Mouse (Mus musculus) left cerebral cortex, adult 11 months (tissue): Measurements from ENCODE around the gene Gm45713.
"Not testable (repeated sequence)": the region's sequence is repeated elsewhere in the genome, so short reads cannot be mapped to it uniquely, and the experiment has no call there.

Source experiments
- DNase-seq: peaks from one replicate; pipeline ENCODE4 v3.0.0; 2022; ENCODE audit warnings: low spot score

Gene Gm45713

GRCm38 (mm10) chr7:45123186-45123570, 12.9 kb downstream of the Gm45713 start:
- no peak for DNase-seq

- DNase-seq, result no peak
These were observed 13.4 kb downstream of the Gm45713 start for GRCm38 (mm10) chr7:45122561-45123185.

GRCm38 (mm10) chr7:45121966-45122365, 14.1 kb downstream of the Gm45713 start:
- no peak for DNase-seq

GRCm38 (mm10) chr7:45121404-45121803, 14.6 kb downstream of the Gm45713 start:
- DNase-seq, result no peak

- DNase-seq, result no peak
These were observed 16.0 kb downstream of the Gm45713 start for GRCm38 (mm10) chr7:45119780-45120709.

GRCm38 (mm10) chr7:45118336-45118735, 17.7 kb downstream of the Gm45713 start:
- DNase-seq, result no peak

GRCm38 (mm10) chr7:45117566-45117965, 18.5 kb downstream of the Gm45713 start:
- no peak for DNase-seq

- DNase-seq, result no peak
These were observed 22.6 kb downstream of the Gm45713 start for GRCm38 (mm10) chr7:45113476-45113875.

GRCm38 (mm10) chr7:45112529-45112928, 23.5 kb downstream of the Gm45713 start:
- no peak for DNase-seq

GRCm38 (mm10) chr7:45111940-45112339, 24.1 kb downstream of the Gm45713 start:
- DNase-seq, result no peak

GRCm38 (mm10) chr7:45110089-45110488, 25.9 kb downstream of the Gm45713 start:
- DNase-seq, result not testable (repeated sequence)

- no peak for DNase-seq
These were observed 28.9 kb downstream of the Gm45713 start for GRCm38 (mm10) chr7:45107052-45107645.

- DNase-seq, result no peak
These were observed 29.6 kb downstream of the Gm45713 start for GRCm38 (mm10) chr7:45106441-45106840.

GRCm38 (mm10) chr7:45105491-45105890, 30.5 kb downstream of the Gm45713 start:
- no peak for DNase-seq

- no peak for DNase-seq
These were observed 31.1 kb downstream of the Gm45713 start for GRCm38 (mm10) chr7:45104941-45105340.

- no peak for DNase-seq
These were observed 32.3 kb downstream of the Gm45713 start, which contains the start of gene Fcgrt for GRCm38 (mm10) chr7:45103652-45104180. Gene Fcgrt (minus strand): TSS chr7:45103851.

- no peak for DNase-seq
These were observed 33.0 kb downstream of the Gm45713 start for GRCm38 (mm10) chr7:45102940-45103585.

- DNase-seq, result no peak
These were observed 33.6 kb downstream of the Gm45713 start for GRCm38 (mm10) chr7:45102441-45102840.

- DNase-seq, result no peak
These were observed 36.0 kb downstream of the Gm45713 start for GRCm38 (mm10) chr7:45100046-45100445.

GRCm38 (mm10) chr7:45098541-45099240, 37.3 kb downstream of the Gm45713 start:
- DNase-seq, result no peak

GRCm38 (mm10) chr7:45097479-45097878, 38.6 kb downstream of the Gm45713 start:
- no peak for DNase-seq
